Mouse (Mus musculus): ENCODE data around the gene Tysnd1.

DNA sequence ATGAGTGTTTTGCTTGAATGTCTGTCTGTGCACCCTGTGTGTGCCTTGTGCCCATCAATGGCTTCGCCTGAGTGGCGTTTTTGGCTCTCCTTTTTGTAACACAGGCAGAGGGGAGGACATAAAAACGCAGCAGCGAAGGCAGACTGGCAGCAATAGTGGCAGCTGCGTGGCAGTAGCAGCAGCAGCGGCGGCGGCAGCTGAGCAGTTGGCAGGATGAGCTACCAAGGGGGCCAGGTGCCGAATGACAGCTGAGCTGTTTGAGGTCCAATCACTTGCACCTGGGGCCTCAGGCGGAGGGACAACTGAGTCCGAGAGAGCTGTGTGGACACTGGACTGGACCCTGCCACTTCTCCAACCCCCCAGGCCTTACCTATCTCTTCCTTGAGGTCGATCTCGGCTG lies 52.0 kb downstream of the Tysnd1 start:
- no peak for TF ChIP-seq CTCF (IDR thresholded peaks at IDR 0.05; ENCODE audit: low read depth)
- TF ChIP-seq EP300 (IDR thresholded peaks at IDR 0.05; ENCODE audit: low read depth): no peak

All from liver, embryonic 14.5 days (tissue).